Mouse (Mus musculus) heart, postnatal 0 days (tissue): Measurements from ENCODE around the gene Pnpla3.

Source experiments
- CTCF ChIP-seq: IDR thresholded peaks from 2 replicates; pipeline ENCODE4 v1.5.1; 2016; ENCODE audit warnings: antibody characterized with exemption, control low read depth, low read depth
- EP300 ChIP-seq: IDR thresholded peaks from 2 replicates; pipeline ENCODE4 v1.6.1; 2016; ENCODE audit warnings: antibody characterized with exemption, low read depth

DNA sequence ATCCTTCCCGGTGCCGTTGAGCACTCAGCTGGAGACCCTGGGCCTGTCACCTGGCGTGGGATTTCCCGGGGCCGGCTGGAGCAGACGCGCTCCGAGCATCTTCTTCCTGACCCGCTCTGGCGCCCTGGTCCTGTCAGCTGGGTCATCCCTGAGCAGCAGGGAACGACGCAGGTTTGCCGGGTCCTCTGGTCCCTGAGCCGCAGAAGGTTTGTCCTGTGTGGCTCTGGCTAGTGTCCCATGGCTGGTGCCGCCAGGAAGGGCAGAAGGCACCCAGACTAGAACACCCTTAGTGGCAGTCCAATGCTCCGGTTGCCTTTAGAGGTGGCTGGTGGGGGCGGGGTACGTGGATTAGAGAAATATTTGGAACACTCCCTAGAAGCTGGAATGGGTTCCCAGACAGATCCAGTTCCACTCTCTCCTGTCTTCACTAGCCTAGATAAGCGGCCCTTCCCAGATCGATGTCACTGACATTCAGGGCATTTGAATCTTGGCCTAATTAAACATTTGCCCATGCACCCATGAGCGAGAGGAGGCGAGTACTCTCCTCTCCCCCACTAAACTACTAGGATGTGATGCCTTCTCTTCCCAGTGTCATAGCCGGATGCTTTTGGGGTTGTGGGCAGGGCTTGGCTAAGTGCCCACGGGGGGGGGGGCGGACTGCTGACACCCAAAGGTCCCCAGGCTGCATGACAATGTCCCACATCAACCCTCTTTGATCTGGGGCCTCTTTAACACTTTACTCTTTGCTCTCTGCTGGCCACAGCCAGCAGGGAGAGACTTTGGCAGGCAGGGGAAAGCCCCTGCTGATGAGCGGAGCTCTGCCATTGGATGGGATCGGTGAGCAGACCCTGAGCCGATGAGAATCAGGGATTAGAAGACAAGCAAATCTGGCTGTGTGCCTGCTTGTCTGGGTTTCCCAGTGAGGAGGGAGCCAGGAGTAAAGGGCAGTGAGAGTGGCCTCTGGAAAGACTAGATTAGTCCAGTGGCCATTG is 829 bp downstream of the Pnpla3 start:
- TF ChIP-seq CTCF (no peak), EP300 (no peak)
